Mouse (Mus musculus): ENCODE measurements around the gene Ralgapa2.

Ralgapa2 gene

GRCm38 (mm10) chr2:146254387-146254786 lies 257.8 kb downstream of the Ralgapa2 start:
- no peak for DNase-seq

GRCm38 (mm10) chr2:146250236-146250904 lies 261.8 kb downstream of the Ralgapa2 start:
- peak; percentile 8 to 11 for DNase-seq

- no peak for DNase-seq
These were observed 263.1 kb downstream of the Ralgapa2 start for GRCm38 (mm10) chr2:146249033-146249432.

GRCm38 (mm10) chr2:146247576-146247975 lies 264.6 kb downstream of the Ralgapa2 start:
- DNase-seq, result no peak

GRCm38 (mm10) chr2:146246409-146247075 lies 265.6 kb downstream of the Ralgapa2 start:
- no peak for DNase-seq

- no peak for DNase-seq
These were observed 266.7 kb downstream of the Ralgapa2 start for GRCm38 (mm10) chr2:146245401-146245800.

- DNase-seq, result no peak
These were observed 268.1 kb downstream of the Ralgapa2 start for GRCm38 (mm10) chr2:146244049-146244448.

GRCm38 (mm10) chr2:146239196-146239747 lies 272.9 kb downstream of the Ralgapa2 start:
- no peak for DNase-seq

- DNase-seq, result no peak
These were observed 280.7 kb downstream of the Ralgapa2 start for GRCm38 (mm10) chr2:146231485-146231884.

GRCm38 (mm10) chr2:146228435-146228834 lies 283.7 kb downstream of the Ralgapa2 start:
- DNase-seq, result no peak

- no peak for DNase-seq
These were observed 284.5 kb downstream of the Ralgapa2 start for GRCm38 (mm10) chr2:146227646-146228045.

- DNase-seq, result no peak
These were observed 285.7 kb downstream of the Ralgapa2 start for GRCm38 (mm10) chr2:146226484-146226883.

- DNase-seq, result no peak
These were observed 286.3 kb downstream of the Ralgapa2 start for GRCm38 (mm10) chr2:146225818-146226217.

GRCm38 (mm10) chr2:146224141-146224540 lies 288.0 kb downstream of the Ralgapa2 start:
- DNase-seq, result no peak

- DNase-seq, result peak; percentile 13 to 30
These were observed 288.8 kb downstream of the Ralgapa2 start for GRCm38 (mm10) chr2:146223176-146223905.

GRCm38 (mm10) chr2:146222279-146223175 lies 289.6 kb downstream of the Ralgapa2 start:
- peak; percentile 4 to 25 for DNase-seq

- DNase-seq, result peak; percentile 6 to 22
These were observed 290.2 kb downstream of the Ralgapa2 start for GRCm38 (mm10) chr2:146221929-146222278.

GRCm38 (mm10) chr2:146221076-146221928 lies 290.8 kb downstream of the Ralgapa2 start, which contains the start of gene Insm1:
Insm1 (plus strand) TSS chr2:146221921.
- peak; percentile 30 to 48 for DNase-seq

- DNase-seq, result peak in 1 of 2 experiments; percentile 12
These were observed 291.5 kb downstream of the Ralgapa2 start for GRCm38 (mm10) chr2:146220591-146221075.

GRCm38 (mm10) chr2:146219791-146220190 lies 292.4 kb downstream of the Ralgapa2 start:
- DNase-seq, result no peak

- no peak for DNase-seq
These were observed 293.1 kb downstream of the Ralgapa2 start for GRCm38 (mm10) chr2:146218881-146219535.
